Mouse (Mus musculus): ENCODE measurements around the gene Wdr70. TPM values are rescaled to one million over a fixed set of nuclear protein-coding genes. Genes with fewer than 3 reads are reported as not detected.

Wdr70 gene
- polyA plus RNA-seq, 1 experiment = 3.8 TPM

GRCm38 (mm10) chr15:7857418-7857817 is 241.6 kb downstream of the Wdr70 start:
- Histone ChIP-seq H3K27me3 (ENCODE audit: control insufficient read depth, insufficient read depth, low read length) (no peaks in the 10 kb centered on the region), H3K36me3 (ENCODE audit: control insufficient read depth, insufficient read depth, low read length) (no peaks in the 10 kb centered on the region)
- WGBS = 74% methylated on average over 13 of the region's 13 CpGs

GRCm38 (mm10) chr15:7842398-7842797 is 256.6 kb downstream of the Wdr70 start:
- no peaks in the 10 kb centered on the region for H3K27me3 ChIP-seq (ENCODE audit: control insufficient read depth, insufficient read depth, low read length)
- TF ChIP-seq CTCF (IDR thresholded peaks at IDR 0.05; ENCODE audit: extremely low read depth, insufficient read length, insufficient replicate concordance, low read depth, low read length) = no peak
- no peak for TF ChIP-seq POLR2A (IDR thresholded peaks at IDR 0.05; ENCODE audit: low read depth, low read length)
- WGBS = 81% methylated on average over 4 of the region's 4 CpGs

More at GRCm38 (mm10) chr15:7857418-7857817, 241.6 kb downstream of the Wdr70 start:
- H3K4me3 ChIP-seq (ENCODE audit: low read depth, low read length) = no peak overlapping the region
- no peak for TF ChIP-seq CTCF (IDR thresholded peaks at IDR 0.05; ENCODE audit: extremely low read depth, insufficient read length, insufficient replicate concordance, low read depth, low read length)
- TF ChIP-seq POLR2A (IDR thresholded peaks at IDR 0.05; ENCODE audit: low read depth, low read length) = no peak
- no peak overlapping the region for H3K27ac ChIP-seq (ENCODE audit: insufficient read depth, low read depth, low read length)
- no peaks in the 10 kb centered on the region for H3K4me1 ChIP-seq (ENCODE audit: control insufficient read depth, insufficient read depth, insufficient read length, low read length)

GRCm38 (mm10) chr15:7841664-7842063 is 257.3 kb downstream of the Wdr70 start:
- 74% methylated on average over 1 of the region's 1 CpGs for WGBS
- no peak overlapping the region for H3K4me3 ChIP-seq (ENCODE audit: low read depth, low read length)
- no peaks in the 10 kb centered on the region for H3K36me3 ChIP-seq (ENCODE audit: control insufficient read depth, insufficient read depth, low read length)
- TF ChIP-seq POLR2A (IDR thresholded peaks at IDR 0.05; ENCODE audit: low read depth, low read length) (no peak), CTCF (IDR thresholded peaks at IDR 0.05; ENCODE audit: extremely low read depth, insufficient read length, insufficient replicate concordance, low read depth, low read length) (no peak)
- H3K27ac ChIP-seq (ENCODE audit: insufficient read depth, low read depth, low read length) = no peak overlapping the region
- no peaks in the 10 kb centered on the region for H3K4me1 ChIP-seq (ENCODE audit: control insufficient read depth, insufficient read depth, insufficient read length, low read length)
- H3K27me3 ChIP-seq (ENCODE audit: control insufficient read depth, insufficient read depth, low read length) = no peaks in the 10 kb centered on the region

More at GRCm38 (mm10) chr15:7842398-7842797, 256.6 kb downstream of the Wdr70 start:
- no peak overlapping the region for H3K27ac ChIP-seq (ENCODE audit: insufficient read depth, low read depth, low read length)
- H3K36me3 ChIP-seq (ENCODE audit: control insufficient read depth, insufficient read depth, low read length) = no peaks in the 10 kb centered on the region
- H3K4me3 ChIP-seq (ENCODE audit: low read depth, low read length) = no peak overlapping the region
- H3K4me1 ChIP-seq (ENCODE audit: control insufficient read depth, insufficient read depth, insufficient read length, low read length) = no peaks in the 10 kb centered on the region

- no peaks in the 10 kb centered on the region for H3K36me3 ChIP-seq (ENCODE audit: control insufficient read depth, insufficient read depth, low read length)
- WGBS = 76% methylated on average over 7 of the region's 7 CpGs
Observed at GRCm38 (mm10) chr15:7838921-7839309, 260.1 kb downstream of the Wdr70 start.

GRCm38 (mm10) chr15:7838060-7838920 is 260.7 kb downstream of the Wdr70 start:
- TF ChIP-seq CTCF (IDR thresholded peaks at IDR 0.05; ENCODE audit: extremely low read depth, insufficient read length, insufficient replicate concordance, low read depth, low read length) (no peak), POLR2A (IDR thresholded peaks at IDR 0.05; ENCODE audit: low read depth, low read length) (no peak)
- Histone ChIP-seq H3K4me1 (ENCODE audit: control insufficient read depth, insufficient read depth, insufficient read length, low read length) (no peaks in the 10 kb centered on the region), H3K27me3 (ENCODE audit: control insufficient read depth, insufficient read depth, low read length) (no peaks in the 10 kb centered on the region), H3K27ac (ENCODE audit: insufficient read depth, low read depth, low read length) (no peak overlapping the region), H3K36me3 (ENCODE audit: control insufficient read depth, insufficient read depth, low read length) (no peaks in the 10 kb centered on the region), H3K4me3 (ENCODE audit: low read depth, low read length) (no peak overlapping the region)
- 68% methylated on average over 8 of the region's 8 CpGs for WGBS

More at GRCm38 (mm10) chr15:7838921-7839309, 260.1 kb downstream of the Wdr70 start:
- H3K4me1 ChIP-seq (ENCODE audit: control insufficient read depth, insufficient read depth, insufficient read length, low read length) = no peaks in the 10 kb centered on the region
- H3K27ac ChIP-seq (ENCODE audit: insufficient read depth, low read depth, low read length) = no peak overlapping the region
- no peaks in the 10 kb centered on the region for H3K27me3 ChIP-seq (ENCODE audit: control insufficient read depth, insufficient read depth, low read length)
- TF ChIP-seq POLR2A (IDR thresholded peaks at IDR 0.05; ENCODE audit: low read depth, low read length) = no peak
- no peak for TF ChIP-seq CTCF (IDR thresholded peaks at IDR 0.05; ENCODE audit: extremely low read depth, insufficient read length, insufficient replicate concordance, low read depth, low read length)
- H3K4me3 ChIP-seq (ENCODE audit: low read depth, low read length) = no peak overlapping the region

- 77% methylated on average over 9 of the region's 9 CpGs for WGBS
- Histone ChIP-seq H3K27me3 (ENCODE audit: control insufficient read depth, insufficient read depth, low read length) (no peaks in the 10 kb centered on the region), H3K36me3 (ENCODE audit: control insufficient read depth, insufficient read depth, low read length) (no peaks in the 10 kb centered on the region), H3K4me3 (ENCODE audit: low read depth, low read length) (no peak overlapping the region), H3K27ac (ENCODE audit: insufficient read depth, low read depth, low read length) (no peak overlapping the region), H3K4me1 (ENCODE audit: control insufficient read depth, insufficient read depth, insufficient read length, low read length) (no peaks in the 10 kb centered on the region)
- no peak for TF ChIP-seq POLR2A (IDR thresholded peaks at IDR 0.05; ENCODE audit: low read depth, low read length)
- TF ChIP-seq CTCF (IDR thresholded peaks at IDR 0.05; ENCODE audit: extremely low read depth, insufficient read length, insufficient replicate concordance, low read depth, low read length) = no peak
Observed at GRCm38 (mm10) chr15:7835404-7835803, 263.6 kb downstream of the Wdr70 start.

- TF ChIP-seq CTCF (IDR thresholded peaks at IDR 0.05; ENCODE audit: extremely low read depth, insufficient read length, insufficient replicate concordance, low read depth, low read length) = no peak
- TF ChIP-seq POLR2A (IDR thresholded peaks at IDR 0.05; ENCODE audit: low read depth, low read length) = no peak
- H3K36me3 ChIP-seq (ENCODE audit: control insufficient read depth, insufficient read depth, low read length) = no peaks in the 10 kb centered on the region
- WGBS = 54% methylated on average over 6 of the region's 6 CpGs
- no peak overlapping the region for H3K27ac ChIP-seq (ENCODE audit: insufficient read depth, low read depth, low read length)
- H3K4me3 ChIP-seq (ENCODE audit: low read depth, low read length) = no peak overlapping the region
- H3K27me3 ChIP-seq (ENCODE audit: control insufficient read depth, insufficient read depth, low read length) = no peaks in the 10 kb centered on the region
- H3K4me1 ChIP-seq (ENCODE audit: control insufficient read depth, insufficient read depth, insufficient read length, low read length) = no peaks in the 10 kb centered on the region
Observed at GRCm38 (mm10) chr15:7825530-7825929, 273.5 kb downstream of the Wdr70 start.
